Mouse (Mus musculus): Measurements from ENCODE around the gene Trpm1.

Trpm1 gene

GRCm38 (mm10) chr7:64286566-64286965 lies 132.9 kb downstream of the Trpm1 start:
- no peak for DNase-seq (ENCODE audit: low read depth in 2 of 2, low spot score in 2 of 2)

GRCm38 (mm10) chr7:64287414-64288091 lies 133.9 kb downstream of the Trpm1 start, which contains the start of gene Mtmr10:
TSS of gene Mtmr10 (plus strand) at chr7:64287653.
- peak; percentile 95 to 96 for DNase-seq (ENCODE audit: low read depth in 2 of 2, low spot score in 2 of 2)

GRCm38 (mm10) chr7:64289416-64289815 lies 135.8 kb downstream of the Trpm1 start:
- no peak for DNase-seq (ENCODE audit: low read depth in 2 of 2, low spot score in 2 of 2)

- DNase-seq (ENCODE audit: low read depth in 2 of 2, low spot score in 2 of 2), result no peak
Measured at GRCm38 (mm10) chr7:64290431-64290830, 136.8 kb downstream of the Trpm1 start.

- DNase-seq (ENCODE audit: low read depth in 2 of 2, low spot score in 2 of 2), result no peak
Measured at GRCm38 (mm10) chr7:64291722-64292121, 138.1 kb downstream of the Trpm1 start.

- DNase-seq (ENCODE audit: low read depth in 2 of 2, low spot score in 2 of 2), result no peak
Measured at GRCm38 (mm10) chr7:64296286-64297010, 142.8 kb downstream of the Trpm1 start.

- no peak for DNase-seq (ENCODE audit: low read depth in 2 of 2, low spot score in 2 of 2)
Measured at GRCm38 (mm10) chr7:64310241-64310640, 156.6 kb downstream of the Trpm1 start.

- DNase-seq (ENCODE audit: low read depth in 2 of 2, low spot score in 2 of 2), result no peak
Measured at GRCm38 (mm10) chr7:64310756-64311155, 157.1 kb downstream of the Trpm1 start.

GRCm38 (mm10) chr7:64312811-64313210 lies 159.2 kb downstream of the Trpm1 start:
- DNase-seq (ENCODE audit: low read depth in 2 of 2, low spot score in 2 of 2), result no peak
